Mouse (Mus musculus) layer of hippocampus, adult 2 months (tissue): ENCODE measurements around the gene Dgkq. TPM values are rescaled to one million over a fixed set of nuclear protein-coding genes. Genes with fewer than 3 reads are reported as not detected.

Source experiments
- DNase-seq, 2 experiments: peaks; one replicate each; pipeline ENCODE4 v3.0.0; 2022; ENCODE audit warnings: low spot score in 2 of 2
- H3K27ac ChIP-seq: fragments of 200-600 bp; 2 replicates; pipeline ENCODE4 v1.8.1; 2022
- H3K4me3 ChIP-seq: fragments of 200-600 bp; 2 replicates; pipeline ENCODE4 v1.8.1; 2022; ENCODE audit warnings: mild to moderate bottlenecking
- CTCF ChIP-seq: fragments of 200-600 bp; conservative IDR thresholded peaks from 2 replicates; pipeline ENCODE4 v1.8.1; 2022; ENCODE audit warnings: antibody characterized with exemption, mild to moderate bottlenecking, moderate library complexity
- long read RNA-seq, 2 experiments: library from polyadenylated mRNA; stranded (forward); transcript quantifications; one replicate each; pipeline ENCODE4 v2.0.0; 2021; ENCODE audit warnings: borderline mapping rate in 2 of 2
- total RNA-seq, 2 experiments: library from RNA; stranded (reverse); gene quantifications; 2 replicates each; pipeline ENCODE4 v1.2.3; 2021

Gene Dgkq
- 10 to 100 TPM; 50.2 to 51.5 TPM for total RNA-seq
- long read RNA-seq, experiment 1, full-length matches to known transcripts, result 20 of 39 reads
- long read RNA-seq, experiment 1, partial matches to known transcripts, result 2 of 39 reads
- long read RNA-seq, experiment 1, other reads (novel, unspliced or antisense), result 17 of 39 reads
- long read RNA-seq, experiment 2, full-length matches to known transcripts, result 34 of 56 reads
- long read RNA-seq, experiment 2, partial matches to known transcripts, result 5 of 56 reads
- long read RNA-seq, experiment 2, other reads (novel, unspliced or antisense), result 17 of 56 reads

- Histone ChIP-seq H3K27ac (peak within 1 kb of the TSS; percentile 99), H3K4me3 (peak within 1 kb of the TSS; percentile 74)
- TF ChIP-seq CTCF, result peak; percentile 85
- DNase-seq, result peak; percentile 80 to 87
These were observed at the start of gene Dgkq for GRCm38 (mm10) chr5:108668977-108669936. Gene Dgkq, minus strand, starts transcription at chr5:108669672.

DNA sequence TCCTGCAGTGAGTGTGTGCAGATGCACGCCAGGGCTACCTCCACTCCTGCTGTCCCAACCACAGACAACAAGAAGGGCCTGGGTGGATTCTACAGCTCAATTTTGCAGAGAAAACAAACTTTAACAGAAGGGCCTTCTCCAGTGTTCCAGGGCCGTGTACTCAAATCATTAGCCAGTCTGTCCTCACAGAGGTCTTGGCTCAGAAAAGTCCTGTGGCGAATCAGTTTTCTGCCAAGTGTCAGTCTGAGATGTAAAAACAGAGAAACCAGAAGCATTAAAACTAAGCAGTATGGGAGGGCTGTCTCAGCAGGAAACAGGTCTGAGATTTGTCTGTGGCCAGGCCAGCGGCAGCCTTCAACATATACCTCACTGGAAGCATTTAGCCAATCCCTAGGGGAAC, 48.6 kb upstream of the Dgkq start:
- peak overlapping the region; percentile 64 for H3K27ac ChIP-seq
- H3K4me3 ChIP-seq, result no peak overlapping the region
- no peak for TF ChIP-seq CTCF
- no peak for DNase-seq

GRCm38 (mm10) chr5:108715974-108716373, 46.5 kb upstream of the Dgkq start:
- H3K27ac ChIP-seq, result no peak overlapping the region
- no peak for DNase-seq
- no peak for TF ChIP-seq CTCF
- no peak overlapping the region for H3K4me3 ChIP-seq

GRCm38 (mm10) chr5:108714149-108714548, 44.7 kb upstream of the Dgkq start:
- Histone ChIP-seq H3K27ac (peak overlapping the region; percentile 79), H3K4me3 (no peak overlapping the region)
- DNase-seq, result peak; percentile 43 to 44
- no peak for TF ChIP-seq CTCF

DNA sequence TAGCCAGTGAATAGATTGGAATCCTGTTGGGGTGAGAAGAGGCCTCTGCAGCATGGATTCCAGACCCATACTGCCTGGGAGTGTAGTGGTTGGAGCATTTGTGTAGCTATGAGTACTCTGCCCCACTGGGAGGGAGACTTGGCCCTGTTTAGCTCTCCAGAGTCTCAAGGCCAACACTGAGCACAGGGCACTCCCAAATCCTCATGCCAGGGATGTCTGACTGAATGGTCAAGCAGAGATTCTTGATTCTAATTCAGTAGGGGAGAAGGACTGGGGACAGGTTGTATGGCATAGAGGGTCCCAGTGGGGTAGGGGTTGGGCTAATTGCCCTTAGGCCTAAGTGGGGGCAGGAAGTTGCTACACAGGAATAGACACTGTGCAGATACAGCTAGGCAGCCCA, 44.2 kb upstream of the Dgkq start:
- Histone ChIP-seq H3K27ac (peak overlapping the region; percentile 79), H3K4me3 (no peak overlapping the region)
- no peak for DNase-seq
- no peak for TF ChIP-seq CTCF

DNA sequence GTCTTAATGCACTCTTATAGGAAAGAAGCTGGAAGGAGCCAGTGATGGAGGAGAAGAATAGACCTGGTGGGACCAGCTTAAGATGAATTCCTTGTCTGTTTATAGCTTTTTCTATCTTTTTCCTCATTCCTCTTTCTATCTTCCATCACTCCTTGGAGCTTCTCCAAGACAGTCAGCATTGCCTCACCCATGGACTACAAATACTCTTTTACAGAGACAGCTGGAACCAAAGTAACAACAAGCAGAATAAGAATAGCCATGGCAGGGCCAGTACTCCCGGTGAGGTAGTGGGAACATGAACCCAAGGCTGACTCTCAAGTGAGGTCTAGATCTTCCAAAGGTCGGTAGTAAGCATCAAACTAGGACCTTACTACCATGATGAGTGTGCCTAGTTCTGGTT, 43.6 kb upstream of the Dgkq start:
- H3K27ac ChIP-seq, result peak overlapping the region; percentile 79
- no peak for DNase-seq
- no peak overlapping the region for H3K4me3 ChIP-seq
- no peak for TF ChIP-seq CTCF

DNA sequence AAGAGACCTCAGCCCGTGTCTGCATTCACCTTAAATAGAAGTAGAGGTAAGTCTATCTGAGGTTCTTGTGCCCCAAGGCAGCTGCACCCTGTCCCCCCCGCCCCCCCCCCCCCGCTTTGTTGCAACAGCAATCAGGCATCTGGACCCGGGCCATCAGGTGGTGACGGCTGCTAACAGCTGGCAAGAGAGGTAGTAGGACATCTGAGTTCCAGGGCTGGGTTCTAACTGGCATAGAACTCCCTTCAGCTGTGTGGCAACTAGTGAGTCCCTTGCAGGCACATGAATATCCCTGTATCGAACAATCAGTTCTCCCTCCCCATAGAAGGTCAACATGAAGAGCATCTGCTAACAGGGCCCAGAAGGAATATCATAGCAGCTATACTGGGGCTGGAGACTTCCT, 42.5 kb upstream of the Dgkq start:
- no peak for TF ChIP-seq CTCF
- DNase-seq, result no peak
- Histone ChIP-seq H3K27ac (no peak overlapping the region), H3K4me3 (no peak overlapping the region)

- no peak for DNase-seq
- no peak overlapping the region for H3K4me3 ChIP-seq
- TF ChIP-seq CTCF, result no peak
- no peak overlapping the region for H3K27ac ChIP-seq
These were observed 39.7 kb upstream of the Dgkq start for GRCm38 (mm10) chr5:108708981-108709731.

- Histone ChIP-seq H3K27ac (no peak overlapping the region), H3K4me3 (no peak overlapping the region)
- DNase-seq, result no peak
- TF ChIP-seq CTCF, result no peak
These were observed 38.9 kb upstream of the Dgkq start for GRCm38 (mm10) chr5:108708419-108708818.

DNA sequence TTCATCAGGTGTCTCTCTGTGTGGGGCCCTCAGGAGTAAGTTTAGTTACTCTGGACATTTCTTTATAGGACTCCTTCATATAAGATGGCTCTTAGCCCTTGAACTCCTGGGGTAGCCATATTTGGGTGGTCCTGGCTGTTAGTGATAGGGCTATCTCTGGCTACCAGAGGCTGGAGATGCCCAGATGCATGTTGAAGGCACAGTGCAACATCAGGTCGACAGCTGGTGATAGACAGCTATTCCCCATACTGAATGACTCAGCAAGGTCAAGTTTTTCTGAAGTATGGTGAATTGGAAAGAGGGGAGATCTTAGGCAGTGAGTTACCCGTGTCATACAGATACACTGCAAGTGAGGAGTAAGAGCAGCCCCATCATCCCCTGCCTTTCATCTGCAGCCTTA, 38.3 kb upstream of the Dgkq start:
- no peak for TF ChIP-seq CTCF
- no peak overlapping the region for H3K4me3 ChIP-seq
- DNase-seq, result no peak
- no peak overlapping the region for H3K27ac ChIP-seq

DNA sequence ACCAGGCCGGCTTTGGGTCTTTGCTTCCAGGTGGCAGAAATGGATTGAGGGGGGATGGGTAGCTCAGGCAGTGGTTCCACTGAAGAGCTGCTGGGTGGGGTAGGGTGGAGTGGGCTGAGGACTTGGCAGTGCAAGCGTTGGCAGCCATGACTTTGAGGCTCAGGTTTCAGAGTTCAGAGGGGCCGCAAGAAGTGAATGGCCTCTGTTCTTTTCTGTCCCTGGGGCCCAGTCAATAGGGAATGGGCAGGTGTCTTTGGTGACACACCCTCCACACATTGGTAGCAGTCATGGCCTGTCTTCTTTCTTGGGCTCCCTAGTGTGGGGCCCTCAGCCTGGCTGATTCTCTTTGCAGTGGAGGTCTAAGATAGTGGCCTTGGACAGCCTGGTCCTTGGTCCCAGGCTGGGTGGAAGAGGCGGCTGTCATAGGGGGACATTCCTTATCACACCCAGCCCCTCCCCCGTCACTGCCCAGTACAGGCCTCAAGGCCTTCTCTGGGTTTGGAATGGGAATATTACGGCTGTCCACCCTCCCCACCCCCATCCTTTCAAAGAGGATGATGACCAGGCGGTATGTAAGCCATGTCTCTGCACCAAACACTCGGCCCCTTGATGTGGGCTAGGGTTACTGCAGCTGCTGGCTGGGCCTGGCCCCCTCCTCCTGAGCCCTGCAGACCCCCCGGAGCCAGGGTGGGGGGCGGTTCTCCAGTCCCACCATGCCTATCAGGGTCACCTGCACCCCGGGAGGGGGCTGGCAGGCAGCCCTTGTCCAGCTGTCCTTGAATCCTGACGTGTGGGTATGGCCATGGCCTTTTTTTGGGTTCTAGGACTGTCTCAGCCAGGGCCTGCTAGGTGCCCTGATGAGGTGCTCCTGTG, 34.5 kb upstream of the Dgkq start:
- TF ChIP-seq CTCF, result no peak
- Histone ChIP-seq H3K27ac (no peak overlapping the region), H3K4me3 (no peak overlapping the region)
- DNase-seq, result no peak
